Mouse (Mus musculus): ENCODE data around the gene Hoga1. TPM values are rescaled to one million over a fixed set of nuclear protein-coding genes. Genes with fewer than 3 reads are reported as not detected.

Gene Hoga1
- total and polyA plus RNA-seq, 3 experiments, result not detected

DNA sequence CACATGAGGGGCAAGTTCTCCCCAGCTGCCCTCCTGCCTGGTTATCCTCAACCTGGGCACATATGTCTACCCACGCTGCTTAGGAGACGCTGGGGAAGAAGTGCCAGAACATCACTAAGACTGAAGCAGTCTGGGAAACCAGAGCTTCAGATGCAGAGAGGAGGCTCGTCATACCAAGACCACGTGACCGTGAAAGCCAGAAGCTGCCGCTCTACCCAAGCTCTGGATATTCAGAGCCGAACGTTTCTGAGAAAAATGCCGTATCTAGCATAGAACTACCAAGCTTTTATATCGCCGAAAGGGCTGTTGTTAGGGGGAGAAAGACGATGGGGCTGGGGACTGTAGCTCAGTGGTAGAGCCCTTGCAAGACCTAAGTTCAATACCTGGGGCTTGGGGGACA lies 7.1 kb upstream of the Hoga1 start:
- ATAC-seq (ENCODE audit: extremely low read depth, insufficient number of reproducible peaks, low FRiP score, poor library complexity, severe bottlenecking), result no peak
- Histone ChIP-seq H3K27me3 (ENCODE audit: insufficient read depth, low read length) (peaks cover 46% of the 10 kb centered on the region), H3K36me3 (replicated peaks) (no peaks in the 10 kb centered on the region), H3K9me3 (replicated peaks) (no peaks in the 10 kb centered on the region), H3K4me1 (ENCODE audit: insufficient read depth, low read depth, low read length) (peaks cover 13% of the 10 kb centered on the region), H3K4me3 (ENCODE audit: low read depth, low read length) (no peak overlapping the region)
- no peak for TF ChIP-seq GATA2 (IDR thresholded peaks at IDR 0.05; ENCODE audit: borderline replicate concordance, low read depth, low read length)
- no peak for TF ChIP-seq CTCF (IDR thresholded peaks at IDR 0.05; ENCODE audit: low read depth, low read length)
- TF ChIP-seq GATA1 (IDR thresholded peaks at IDR 0.05; ENCODE audit: borderline replicate concordance, low read length), result no peak
- TF ChIP-seq TAL1 (conservative IDR thresholded peaks at IDR 0.05; ENCODE audit: low read depth, low read length), result no peak
- no peak for TF ChIP-seq POLR2AphosphoS5 (IDR thresholded peaks at IDR 0.05; ENCODE audit: insufficient replicate concordance, low read depth, low read length)
- no peak for DNase-seq (ENCODE audit: low spot score)

DNA sequence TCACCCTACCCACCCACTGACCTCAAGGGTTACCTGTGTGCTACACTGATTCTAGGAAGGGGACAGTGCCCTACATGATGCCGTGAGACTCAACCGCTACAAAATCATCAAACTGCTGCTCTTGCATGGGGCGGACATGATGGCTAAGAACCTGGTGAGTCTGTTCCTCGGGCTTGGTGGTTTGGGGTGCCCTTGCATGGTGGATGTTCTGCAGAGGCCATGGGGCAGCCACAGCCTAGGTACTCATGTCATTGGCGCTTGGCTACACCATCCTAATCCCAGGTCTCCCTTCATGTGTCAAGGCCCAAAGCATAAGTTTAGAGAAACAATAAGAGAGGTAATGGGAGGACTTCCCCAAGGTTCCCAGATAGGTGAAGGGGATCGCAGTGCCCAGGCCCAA lies 1.4 kb upstream of the Hoga1 start:
- H3K27me3 ChIP-seq (ENCODE audit: insufficient read depth, low read length), result peaks cover 41% of the 10 kb centered on the region
- no peak for ATAC-seq (ENCODE audit: extremely low read depth, insufficient number of reproducible peaks, low FRiP score, poor library complexity, severe bottlenecking)
- TF ChIP-seq GATA2 (IDR thresholded peaks at IDR 0.05; ENCODE audit: borderline replicate concordance, low read depth, low read length) (no peak), CTCF (IDR thresholded peaks at IDR 0.05; ENCODE audit: low read depth, low read length) (no peak), POLR2AphosphoS5 (IDR thresholded peaks at IDR 0.05; ENCODE audit: insufficient replicate concordance, low read depth, low read length) (no peak), TAL1 (conservative IDR thresholded peaks at IDR 0.05; ENCODE audit: low read depth, low read length) (no peak), GATA1 (IDR thresholded peaks at IDR 0.05; ENCODE audit: borderline replicate concordance, low read length) (no peak)
- no peaks in the 10 kb centered on the region for H3K4me1 ChIP-seq (ENCODE audit: insufficient read depth, low read depth, low read length)
- no peaks in the 10 kb centered on the region for H3K36me3 ChIP-seq (replicated peaks)
- no peak overlapping the region for H3K4me3 ChIP-seq (ENCODE audit: low read depth, low read length)
- DNase-seq (ENCODE audit: low spot score), result no peak
- H3K9me3 ChIP-seq (replicated peaks), result no peaks in the 10 kb centered on the region

DNA sequence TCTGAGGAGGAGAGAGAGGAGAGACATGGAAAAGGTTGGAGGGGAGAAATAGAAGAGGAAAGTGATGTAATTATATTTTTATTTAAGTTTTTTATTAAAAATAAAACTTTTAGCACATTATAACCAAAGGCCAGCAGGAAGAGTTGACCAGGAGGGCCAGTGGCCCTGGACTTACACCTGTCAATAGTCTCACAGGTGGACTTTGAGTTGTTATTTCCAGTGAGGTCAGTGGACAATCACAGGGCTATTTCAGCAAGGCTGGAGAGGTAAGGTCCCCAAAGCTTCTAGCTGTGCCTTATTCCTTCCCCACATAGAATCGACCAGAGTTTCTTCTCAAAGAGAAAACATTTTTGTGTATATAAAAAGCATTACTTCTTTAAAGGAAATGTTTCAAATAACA lies 4.8 kb downstream of the Hoga1 start:
- H3K4me1 ChIP-seq (ENCODE audit: insufficient read depth, low read depth, low read length), result no peaks in the 10 kb centered on the region
- DNase-seq (ENCODE audit: low spot score) (no peak), ATAC-seq (ENCODE audit: extremely low read depth, insufficient number of reproducible peaks, low FRiP score, poor library complexity, severe bottlenecking) (no peak)
- H3K36me3 ChIP-seq (replicated peaks), result no peaks in the 10 kb centered on the region
- H3K27me3 ChIP-seq (ENCODE audit: insufficient read depth, low read length), result peaks cover 17% of the 10 kb centered on the region
- H3K9me3 ChIP-seq (replicated peaks), result no peaks in the 10 kb centered on the region
- TF ChIP-seq CTCF (IDR thresholded peaks at IDR 0.05; ENCODE audit: low read depth, low read length) (no peak), GATA1 (IDR thresholded peaks at IDR 0.05; ENCODE audit: borderline replicate concordance, low read length) (no peak), POLR2AphosphoS5 (IDR thresholded peaks at IDR 0.05; ENCODE audit: insufficient replicate concordance, low read depth, low read length) (no peak), TAL1 (conservative IDR thresholded peaks at IDR 0.05; ENCODE audit: low read depth, low read length) (no peak), GATA2 (IDR thresholded peaks at IDR 0.05; ENCODE audit: borderline replicate concordance, low read depth, low read length) (no peak)
- H3K4me3 ChIP-seq (ENCODE audit: low read depth, low read length), result no peak overlapping the region

DNA sequence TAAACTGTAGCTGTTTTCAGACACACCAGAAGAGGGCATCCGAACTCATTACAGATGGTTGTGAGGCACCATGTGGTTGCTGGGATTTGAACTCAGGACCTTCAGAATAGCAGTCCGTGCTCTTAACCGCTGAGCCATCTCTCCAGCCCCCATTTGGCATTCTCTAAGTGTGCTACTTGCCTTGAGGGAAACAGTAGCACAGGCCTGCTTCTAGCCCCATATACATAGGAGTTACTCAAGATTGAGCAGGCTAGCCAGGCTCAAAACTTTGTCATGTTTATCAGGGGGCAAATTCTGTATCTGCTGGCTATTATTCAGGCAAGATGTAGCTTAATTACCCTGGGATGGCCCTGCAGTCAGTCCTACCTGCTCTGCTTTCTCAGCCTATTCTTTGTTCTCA lies 5.9 kb downstream of the Hoga1 start:
- no peak overlapping the region for H3K4me3 ChIP-seq (ENCODE audit: low read depth, low read length)
- no peak for DNase-seq (ENCODE audit: low spot score)
- H3K4me1 ChIP-seq (ENCODE audit: insufficient read depth, low read depth, low read length), result no peaks in the 10 kb centered on the region
- peaks cover 9% of the 10 kb centered on the region; the same call in 1 of the 2 replicates for H3K27me3 ChIP-seq (ENCODE audit: insufficient read depth, low read length)
- TF ChIP-seq POLR2AphosphoS5 (IDR thresholded peaks at IDR 0.05; ENCODE audit: insufficient replicate concordance, low read depth, low read length), result no peak
- no peaks in the 10 kb centered on the region for H3K36me3 ChIP-seq (replicated peaks)
- ATAC-seq (ENCODE audit: extremely low read depth, insufficient number of reproducible peaks, low FRiP score, poor library complexity, severe bottlenecking), result no peak
- no peaks in the 10 kb centered on the region for H3K9me3 ChIP-seq (replicated peaks)

DNA sequence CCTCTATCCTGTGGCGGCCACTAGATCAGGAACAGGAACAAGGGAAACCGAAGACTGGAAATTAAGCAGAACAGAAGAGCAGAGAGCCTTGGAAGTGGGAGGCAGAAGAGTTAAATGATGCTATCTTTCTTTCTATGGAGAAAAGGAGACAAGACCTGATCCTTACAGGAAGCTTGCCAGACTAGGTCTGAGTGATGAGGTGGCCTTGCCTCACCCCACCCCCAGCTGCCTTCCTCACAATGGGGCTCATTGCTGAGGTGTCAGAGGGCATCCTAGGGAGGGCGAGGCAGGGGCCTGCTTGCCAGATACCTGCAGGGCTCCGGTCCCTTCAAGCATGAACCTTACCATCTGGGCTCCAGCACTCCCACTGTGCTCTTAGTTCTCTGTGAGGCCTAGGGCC lies 6.5 kb downstream of the Hoga1 start, which contains the start of gene 4933411K16Rik:
4933411K16Rik (plus strand) TSS at position 301 of the 400 bp plus-strand sequence.
- TF ChIP-seq CTCF (IDR thresholded peaks at IDR 0.05; ENCODE audit: low read depth, low read length), result no peak
- no peak for TF ChIP-seq GATA1 (IDR thresholded peaks at IDR 0.05; ENCODE audit: borderline replicate concordance, low read length)
- TF ChIP-seq GATA2 (IDR thresholded peaks at IDR 0.05; ENCODE audit: borderline replicate concordance, low read depth, low read length), result no peak
- no peak for TF ChIP-seq TAL1 (conservative IDR thresholded peaks at IDR 0.05; ENCODE audit: low read depth, low read length)
- TF ChIP-seq POLR2AphosphoS5 (IDR thresholded peaks at IDR 0.05; ENCODE audit: insufficient replicate concordance, low read depth, low read length), result no peak
- no peaks in the 10 kb centered on the region for H3K9me3 ChIP-seq (replicated peaks)
- peaks cover 12% of the 10 kb centered on the region for H3K27me3 ChIP-seq (ENCODE audit: insufficient read depth, low read length)
- no peak within 1 kb of the TSS for H3K4me3 ChIP-seq (ENCODE audit: low read depth, low read length)
- H3K4me1 ChIP-seq (ENCODE audit: insufficient read depth, low read depth, low read length), result no peaks in the 10 kb centered on the region
- H3K36me3 ChIP-seq (replicated peaks), result no peaks in the 10 kb centered on the region
- DNase-seq (ENCODE audit: low spot score) (no peak), ATAC-seq (ENCODE audit: extremely low read depth, insufficient number of reproducible peaks, low FRiP score, poor library complexity, severe bottlenecking) (no peak)

DNA sequence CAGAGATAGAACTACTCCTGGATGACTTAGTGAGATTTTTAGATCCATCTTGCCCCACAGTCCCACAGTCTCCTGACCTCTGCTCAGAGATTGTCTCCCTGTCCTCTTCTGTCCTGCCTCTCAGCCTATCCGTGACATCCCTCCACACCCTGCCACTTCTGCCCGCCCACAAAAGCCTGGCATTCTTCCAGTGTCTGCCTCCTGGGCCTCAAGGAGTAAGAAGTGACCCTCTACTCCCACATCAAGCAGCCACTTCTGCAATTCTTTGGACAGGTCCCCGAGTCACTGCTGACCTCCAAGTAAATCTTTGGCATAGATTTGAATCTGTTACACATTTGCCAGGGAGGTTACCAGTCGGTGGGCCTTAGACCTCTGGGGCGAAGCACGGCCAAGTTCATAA lies 8.8 kb downstream of the Hoga1 start:
- Histone ChIP-seq H3K4me3 (ENCODE audit: low read depth, low read length) (no peak overlapping the region), H3K36me3 (replicated peaks) (no peaks in the 10 kb centered on the region), H3K9me3 (replicated peaks) (no peaks in the 10 kb centered on the region), H3K4me1 (ENCODE audit: insufficient read depth, low read depth, low read length) (no peaks in the 10 kb centered on the region), H3K27me3 (ENCODE audit: insufficient read depth, low read length) (peaks cover 23% of the 10 kb centered on the region)
- no peak for ATAC-seq (ENCODE audit: extremely low read depth, insufficient number of reproducible peaks, low FRiP score, poor library complexity, severe bottlenecking)
- no peak for TF ChIP-seq POLR2AphosphoS5 (IDR thresholded peaks at IDR 0.05; ENCODE audit: insufficient replicate concordance, low read depth, low read length)
- TF ChIP-seq GATA1 (IDR thresholded peaks at IDR 0.05; ENCODE audit: borderline replicate concordance, low read length), result no peak
- TF ChIP-seq GATA2 (IDR thresholded peaks at IDR 0.05; ENCODE audit: borderline replicate concordance, low read depth, low read length), result no peak
- no peak for TF ChIP-seq CTCF (IDR thresholded peaks at IDR 0.05; ENCODE audit: low read depth, low read length)
- no peak for TF ChIP-seq TAL1 (conservative IDR thresholded peaks at IDR 0.05; ENCODE audit: low read depth, low read length)
- DNase-seq (ENCODE audit: low spot score), result no peak

DNA sequence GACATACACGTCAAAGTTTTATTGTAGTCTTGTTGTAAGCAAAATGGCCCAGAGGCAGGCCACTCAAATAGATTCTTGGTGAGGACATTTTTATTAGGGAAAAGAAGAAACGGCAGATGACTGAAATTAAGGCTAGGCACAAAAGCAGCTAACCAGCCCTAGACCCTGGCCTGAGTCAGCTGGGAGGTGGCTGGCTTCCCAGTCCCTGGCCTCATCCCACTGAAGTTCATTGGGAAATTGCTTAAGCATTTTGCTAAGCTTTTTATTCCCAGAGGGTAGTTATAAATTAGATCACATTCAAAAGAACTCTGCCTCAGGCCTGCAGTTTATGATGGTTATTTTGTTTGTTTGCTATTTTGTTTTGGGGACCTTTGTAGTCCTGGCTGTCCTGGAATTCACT lies 10.5 kb downstream of the Hoga1 start:
- peaks cover 32% of the 10 kb centered on the region for H3K27me3 ChIP-seq (ENCODE audit: insufficient read depth, low read length)
- no peak for DNase-seq (ENCODE audit: low spot score)

More for the DNA sequence above, 10.5 kb downstream of the Hoga1 start:
- H3K9me3 ChIP-seq (replicated peaks), result no peaks in the 10 kb centered on the region
- no peaks in the 10 kb centered on the region for H3K36me3 ChIP-seq (replicated peaks)
- ATAC-seq (ENCODE audit: extremely low read depth, insufficient number of reproducible peaks, low FRiP score, poor library complexity, severe bottlenecking), result no peak
- H3K4me3 ChIP-seq (ENCODE audit: low read depth, low read length), result no peak overlapping the region
- TF ChIP-seq GATA2 (IDR thresholded peaks at IDR 0.05; ENCODE audit: borderline replicate concordance, low read depth, low read length) (no peak), CTCF (IDR thresholded peaks at IDR 0.05; ENCODE audit: low read depth, low read length) (no peak), GATA1 (IDR thresholded peaks at IDR 0.05; ENCODE audit: borderline replicate concordance, low read length) (no peak), TAL1 (conservative IDR thresholded peaks at IDR 0.05; ENCODE audit: low read depth, low read length) (no peak), POLR2AphosphoS5 (IDR thresholded peaks at IDR 0.05; ENCODE audit: insufficient replicate concordance, low read depth, low read length) (no peak)
- no peaks in the 10 kb centered on the region for H3K4me1 ChIP-seq (ENCODE audit: insufficient read depth, low read depth, low read length)

Data from G1E (cell line).